Mouse (Mus musculus) spleen, adult 2 months (tissue): ENCODE measurements around the gene Dpp8. TPM values are rescaled to one million over a fixed set of nuclear protein-coding genes. Genes with fewer than 3 reads are reported as not detected.
"Not testable (repeated sequence)": the region's sequence is repeated elsewhere in the genome, so short reads cannot be mapped to it uniquely, and the experiment has no call there.

Source experiments
- DNase-seq, 2 experiments: peaks; one replicate each; pipeline versions ENCODE4 v3.0.0 to v3.0.0-alpha.2; 2012 to 2021; ENCODE audit warnings: low spot score in 2 of 2, low read depth in 1 of 2
- H3K27ac ChIP-seq: fragments of 200-500 bp; 2 replicates; pipeline ENCODE4 v1.5.1; 2012; ENCODE audit warnings: low read length, inconsistent platforms; ENCODE audit not compliant: insufficient read depth
- H3K27me3 ChIP-seq: fragments of 200-500 bp; 2 replicates; pipeline ENCODE4 v1.6.1; 2012; ENCODE audit warnings: mild to moderate bottlenecking, moderate library complexity, low read length, inconsistent platforms; ENCODE audit not compliant: control insufficient read depth, insufficient read depth
- H3K36me3 ChIP-seq: fragments of 200-500 bp; 2 replicates; pipeline ENCODE4 v1.6.1; 2012; ENCODE audit warnings: mild to moderate bottlenecking, low read length, inconsistent platforms; ENCODE audit not compliant: control insufficient read depth, insufficient read depth
- H3K4me1 ChIP-seq: fragments of 200-500 bp; 2 replicates; pipeline ENCODE4 v1.6.1; 2011; ENCODE audit warnings: inconsistent platforms; ENCODE audit not compliant: control insufficient read depth, insufficient read depth, insufficient read length
- H3K4me3 ChIP-seq: fragments of 200-500 bp; 2 replicates; pipeline ENCODE4 v1.5.1; 2011; ENCODE audit warnings: mild to moderate bottlenecking, inconsistent platforms; ENCODE audit not compliant: insufficient read depth, insufficient read length; ENCODE audit errors: extremely low read depth
- CTCF ChIP-seq: fragments of 200-500 bp; IDR thresholded peaks from 2 replicates; pipeline ENCODE4 v1.5.1; 2011; ENCODE audit warnings: mild to moderate bottlenecking, inconsistent platforms; ENCODE audit not compliant: insufficient read depth, insufficient read length, insufficient replicate concordance; ENCODE audit errors: extremely low read depth
- POLR2A ChIP-seq: fragments of 200-500 bp; IDR thresholded peaks from 2 replicates; pipeline ENCODE4 v1.6.1; 2011; ENCODE audit warnings: low read depth, low read length, inconsistent platforms
- WGBS: fragments of 180-500 bp; shearing (Covaris S2); methylation state at CpG from one replicate; pipeline ENCODE4 v1.1.7; 2018; 5-methylcytosine and 5-hydroxymethylcytosine counted together
- polyA plus RNA-seq: library from polyadenylated mRNA; depleted of rRNA; stranded (reverse); fragments of >200 nt; gene quantifications from 2 replicates; pipeline ENCODE4 v1.2.3, GENCODE M21; 2012

Dpp8 gene
- polyA plus RNA-seq, 1 experiment, result 32.6 TPM

- Histone ChIP-seq H3K27ac (peak overlapping the region; percentile 95), H3K4me1 (peaks cover 2% of the 10 kb centered on the region; the same call in 1 of the 2 replicates), H3K27me3 (no peaks in the 10 kb centered on the region), H3K4me3 (peak overlapping the region; percentile 84), H3K36me3 (no peaks in the 10 kb centered on the region)
- TF ChIP-seq POLR2A, result no peak
- TF ChIP-seq CTCF, result no peak
- WGBS, result 18% methylated on average over 9 of the region's 9 CpGs
- peak in 1 of 2 experiments; percentile 9 for DNase-seq
These were observed 10.2 kb upstream of the Dpp8 start for GRCm38 (mm10) chr9:65021887-65022579.

GRCm38 (mm10) chr9:65022580-65023135 is 9.6 kb upstream of the Dpp8 start:
- DNase-seq, result no peak
- TF ChIP-seq POLR2A (no peak), CTCF (no peak)
- WGBS, result 62% methylated on average over 4 of the region's 4 CpGs
- Histone ChIP-seq H3K27ac (peak overlapping the region; percentile 95; the same call in 1 of the 2 replicates), H3K4me3 (no peak overlapping the region), H3K36me3 (no peaks in the 10 kb centered on the region), H3K4me1 (peaks cover 2% of the 10 kb centered on the region; the same call in 1 of the 2 replicates), H3K27me3 (no peaks in the 10 kb centered on the region)

DNA sequence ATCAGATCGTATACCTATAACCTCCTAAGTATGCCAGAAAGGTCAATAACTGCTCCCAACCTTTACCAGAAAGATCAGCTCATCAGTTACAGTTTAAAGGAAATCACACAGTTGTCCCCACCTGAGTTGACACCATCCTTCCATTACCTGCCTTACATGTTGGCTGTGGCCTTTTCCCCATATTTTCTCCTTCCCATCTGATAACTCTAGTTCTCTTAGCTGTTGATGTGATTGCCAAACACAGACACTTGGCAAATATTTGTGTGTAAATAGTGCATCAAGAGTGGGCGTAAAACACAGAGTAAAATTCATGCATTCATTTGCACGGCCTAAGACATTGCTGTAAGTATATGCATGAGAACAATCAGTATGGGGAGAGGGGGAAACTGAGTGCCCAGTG is 8.8 kb upstream of the Dpp8 start:
- Histone ChIP-seq H3K27ac (no peak overlapping the region), H3K4me1 (peaks cover 2% of the 10 kb centered on the region; the same call in 1 of the 2 replicates), H3K36me3 (no peaks in the 10 kb centered on the region), H3K27me3 (no peaks in the 10 kb centered on the region), H3K4me3 (no peak overlapping the region)
- no peak for DNase-seq
- WGBS, result 97% methylated on average over 3 of the region's 3 CpGs
- TF ChIP-seq POLR2A (no peak), CTCF (no peak)

DNA sequence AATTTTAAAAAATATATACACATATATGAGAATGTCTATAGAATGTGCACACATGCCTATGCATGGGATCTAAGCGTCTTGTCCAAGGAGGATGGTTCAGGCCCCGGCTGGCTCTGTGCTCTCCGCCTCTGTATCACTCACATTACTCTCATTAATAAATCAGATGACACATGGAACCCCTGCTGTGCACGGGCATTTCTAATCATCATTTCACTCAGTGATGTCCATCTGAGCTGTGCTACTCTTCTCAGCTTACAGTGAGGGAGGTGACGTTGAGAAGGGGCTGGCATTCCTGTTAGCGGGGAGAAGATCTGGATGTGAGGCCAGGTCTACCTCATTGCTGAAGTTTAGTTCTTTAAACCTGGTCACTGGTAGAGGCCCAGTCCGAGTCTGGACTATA is 5.0 kb upstream of the Dpp8 start:
- 92% methylated on average over 7 of the region's 7 CpGs for WGBS
- Histone ChIP-seq H3K27me3 (no peaks in the 10 kb centered on the region), H3K4me1 (peaks cover 2% of the 10 kb centered on the region; the same call in 1 of the 2 replicates), H3K27ac (no peak overlapping the region), H3K36me3 (no peaks in the 10 kb centered on the region), H3K4me3 (no peak overlapping the region)
- TF ChIP-seq CTCF, result no peak
- TF ChIP-seq POLR2A, result no peak
- DNase-seq, result no peak

DNA sequence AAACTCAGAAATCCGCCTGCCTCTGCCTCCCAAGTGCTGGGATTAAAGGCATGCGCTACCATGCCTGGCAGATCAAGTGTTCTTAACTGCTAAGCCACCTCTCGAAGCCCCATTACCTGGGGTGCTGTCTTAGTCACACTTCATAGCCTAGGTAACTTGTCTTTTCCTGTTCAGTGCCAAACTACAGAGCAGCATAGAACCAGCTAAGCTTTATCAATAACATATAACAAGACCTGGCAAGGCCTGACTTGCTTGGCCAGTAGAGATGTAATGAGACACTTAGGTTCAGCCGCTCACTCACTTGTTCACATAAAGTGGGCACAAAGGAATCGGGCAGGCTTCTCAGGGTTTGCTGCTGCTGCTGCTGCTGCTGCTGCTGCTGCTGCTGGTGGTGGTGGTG is 3.9 kb upstream of the Dpp8 start:
- H3K27me3 ChIP-seq, result no peaks in the 10 kb centered on the region
- H3K4me3 ChIP-seq, result no peak overlapping the region
- no peaks in the 10 kb centered on the region for H3K36me3 ChIP-seq
- H3K4me1 ChIP-seq, result peaks cover 4% of the 10 kb centered on the region; the same call in 1 of the 2 replicates
- no peak for DNase-seq
- WGBS, result 93% methylated on average over 5 of the region's 5 CpGs
- H3K27ac ChIP-seq, result no peak overlapping the region
- no peak for TF ChIP-seq CTCF

DNA sequence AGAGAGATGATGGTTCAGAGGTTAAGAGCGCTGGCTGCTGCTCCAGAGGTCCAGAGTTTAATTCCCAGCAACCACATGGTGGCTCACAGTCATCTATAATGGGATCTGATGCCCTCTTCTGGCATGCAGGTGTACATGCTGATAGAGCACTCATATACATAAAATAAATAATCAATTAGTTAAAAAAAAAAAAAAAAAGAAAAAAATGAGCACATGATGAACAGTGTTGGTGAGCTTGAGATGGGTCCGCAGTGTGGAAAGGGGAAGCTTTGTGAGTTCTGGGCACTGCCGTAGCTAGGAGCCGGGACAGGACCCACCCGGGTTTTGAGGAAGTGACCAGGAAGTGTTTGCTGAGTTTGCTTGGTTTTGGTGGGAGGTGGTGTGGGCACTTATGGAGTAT is 859 bp upstream of the Dpp8 start:
- DNase-seq, H3K4me1 ChIP-seq, H3K27ac ChIP-seq, H3K27me3 ChIP-seq, H3K36me3 ChIP-seq, H3K4me3 ChIP-seq: not testable (repeated sequence)
- WGBS, result 27% methylated on average over 5 of the region's 5 CpGs

GRCm38 (mm10) chr9:65031894-65032268 is 333 bp upstream of the Dpp8 start:
- Histone ChIP-seq H3K27me3 (no peaks in the 10 kb centered on the region), H3K4me1 (peaks cover 4% of the 10 kb centered on the region; the same call in 1 of the 2 replicates), H3K4me3 (peak overlapping the region; percentile 10; the same call in 1 of the 2 replicates), H3K36me3 (peaks cover under 1% of the 10 kb centered on the region), H3K27ac (peak overlapping the region; percentile 37)
- no peak for TF ChIP-seq POLR2A
- TF ChIP-seq CTCF, result no peak
- WGBS, result 25% methylated on average over 4 of the region's 4 CpGs
- DNase-seq, result no peak
